Mouse (Mus musculus) hindbrain, embryonic 11.5 days (tissue): ENCODE results near the gene Pcolce. TPM values are rescaled to one million over a fixed set of nuclear protein-coding genes. Genes with fewer than 3 reads are reported as not detected.
"Not testable (repeated sequence)": the region's sequence is repeated elsewhere in the genome, so short reads cannot be mapped to it uniquely, and the experiment has no call there.

Source experiments
- ATAC-seq: fragments of 200-750 bp; cut with Nextera tagmentation; 2 replicates; pipeline ENCODE4 v1.8.0; 2017; ENCODE audit warnings: mild to moderate bottlenecking, moderate TSS enrichment, moderate library complexity; ENCODE audit not compliant: low FRiP score
- DNase-seq: peaks from one replicate; pipeline ENCODE4 v3.0.0-alpha.2; 2015; ENCODE audit warnings: low spot score
- H3K27ac ChIP-seq: fragments of 300-500 bp; sonication (generic); 2 replicates; pipeline ENCODE4 v1.5.1; 2014; ENCODE audit warnings: mild to moderate bottlenecking, low read depth, low read length
- H3K27me3 ChIP-seq: fragments of 300-500 bp; sonication (generic); 2 replicates; pipeline ENCODE4 v1.6.1; 2014; ENCODE audit warnings: mild to moderate bottlenecking, low read length, moderate library complexity, mixed read lengths; ENCODE audit not compliant: control insufficient read depth, insufficient read depth
- H3K36me3 ChIP-seq: fragments of 300-500 bp; sonication (generic); 2 replicates; pipeline ENCODE4 v1.6.1; 2014; ENCODE audit warnings: mild to moderate bottlenecking, low read length, moderate library complexity, mixed read lengths; ENCODE audit not compliant: control insufficient read depth, insufficient read depth
- H3K4me1 ChIP-seq: fragments of 300-500 bp; sonication (generic); replicated peaks from 2 replicates; pipeline ENCODE4 v1.6.1; 2014; ENCODE audit warnings: low read length, mixed read lengths; ENCODE audit not compliant: control insufficient read depth, insufficient read depth
- H3K4me2 ChIP-seq: fragments of 300-500 bp; sonication (generic); replicated peaks from 2 replicates; pipeline ENCODE4 v1.6.1; 2014; ENCODE audit warnings: mild to moderate bottlenecking, low read depth, low read length
- H3K4me3 ChIP-seq: fragments of 300-500 bp; sonication (generic); 2 replicates; pipeline ENCODE4 v1.5.1; 2014; ENCODE audit warnings: low read depth, low read length
- H3K9ac ChIP-seq: fragments of 300-500 bp; sonication (generic); 2 replicates; pipeline ENCODE4 v1.6.1; 2014; ENCODE audit warnings: low read depth, low read length
- H3K9me3 ChIP-seq: fragments of 300-500 bp; sonication (generic); 2 replicates; pipeline ENCODE4 v1.6.1; 2016; ENCODE audit warnings: low read length; ENCODE audit not compliant: control insufficient read depth
- WGBS: fragments of 180-500 bp; shearing (Covaris S2); extraction: QIAGEN DNeasy Blood & Tissue Kit; methylation state at CpG from one replicate; pipeline ENCODE4 v1.1.7; 2014; 5-methylcytosine and 5-hydroxymethylcytosine counted together
- polyA plus RNA-seq: library from polyadenylated mRNA; unstranded; fragments of >200 nt; fragmentation: Nextera tagmentation; extraction: Ambion mirVana; gene quantifications from 2 replicates; pipeline ENCODE4 v1.2.1, GENCODE M21; 2014

Gene Pcolce
- polyA plus RNA-seq, 1 experiment from 2014 or later: 87.3 TPM

DNA sequence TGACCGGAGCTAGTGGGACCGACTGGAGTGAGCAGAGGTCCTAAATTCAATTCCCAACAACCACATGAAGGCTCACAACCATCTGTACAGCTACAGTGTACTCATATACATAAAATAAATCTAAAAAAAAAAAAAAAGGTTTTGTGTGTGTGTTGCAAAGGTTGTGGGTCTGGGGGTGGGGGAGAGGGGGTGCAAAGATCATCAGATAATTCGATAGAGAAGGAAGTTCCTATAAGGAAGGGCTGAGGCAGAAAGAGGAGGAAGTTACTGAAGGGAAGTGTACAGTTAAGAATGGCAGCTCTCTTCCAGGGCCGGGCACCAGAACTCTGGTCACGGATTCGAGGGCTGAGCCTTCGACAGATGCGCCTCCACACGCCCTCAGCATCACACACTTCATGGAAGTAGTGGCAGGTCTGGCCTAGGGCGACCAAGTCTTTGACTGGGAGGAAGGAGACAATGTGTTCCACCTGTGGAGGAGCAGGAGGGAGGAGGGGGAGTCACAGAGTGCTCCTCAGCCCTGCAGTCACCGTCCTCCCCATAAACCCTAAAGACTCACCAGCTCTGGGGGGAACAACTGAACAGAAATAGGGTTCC is 10.4 kb upstream of the Pcolce start:
- 86% methylated on average over 11 of the region's 11 CpGs for WGBS
- Histone ChIP-seq H3K4me2 (no peak overlapping the region), H3K27ac (no peak overlapping the region), H3K4me3 (no peak overlapping the region), H3K4me1 (0 out of 2 replicates have a peak, but pooled peaks cover 2% of the 10 kb centered on the region), H3K9ac (no peak overlapping the region), H3K36me3 (no peaks in the 10 kb centered on the region), H3K9me3 (no peaks in the 10 kb centered on the region), H3K27me3 (no peaks in the 10 kb centered on the region)
- no peak for ATAC-seq
- DNase-seq: no peak

DNA sequence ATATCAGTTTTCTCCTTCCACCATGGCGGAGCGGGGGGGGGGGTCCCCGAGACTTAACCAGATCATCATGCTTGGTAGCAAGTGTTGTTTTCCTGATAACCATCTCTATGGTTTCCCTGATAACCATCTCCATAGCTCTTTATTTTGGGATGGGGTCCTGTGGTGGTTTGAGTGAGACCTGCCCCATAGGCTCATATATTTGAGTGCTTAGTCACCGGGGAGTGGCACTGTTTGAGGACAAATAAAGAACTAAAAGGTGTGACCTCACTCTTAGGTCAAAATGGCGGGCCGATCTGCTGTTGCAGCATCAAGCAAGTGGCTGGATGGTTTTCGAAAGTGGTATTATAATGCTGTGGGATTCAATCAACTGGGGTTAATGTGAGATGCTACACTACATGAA is 1.8 kb upstream of the Pcolce start:
- ATAC-seq: no peak

GRCm38 (mm10) chr5:137614921-137615320 is 1.3 kb upstream of the Pcolce start:
- H3K27me3 ChIP-seq, ATAC-seq, H3K4me2 ChIP-seq, DNase-seq, H3K36me3 ChIP-seq, H3K27ac ChIP-seq, H3K9ac ChIP-seq, H3K4me3 ChIP-seq, H3K9me3 ChIP-seq, H3K4me1 ChIP-seq: not testable (repeated sequence)
- WGBS: 89% methylated on average over 2 of the region's 2 CpGs

More for the DNA sequence above, 1.8 kb upstream of the Pcolce start:
- H3K27me3 ChIP-seq: no peaks in the 10 kb centered on the region
- DNase-seq: no peak
- 90% methylated on average over 7 of the region's 7 CpGs for WGBS
- no peak overlapping the region for H3K4me3 ChIP-seq
- H3K9ac ChIP-seq: no peak overlapping the region
- H3K36me3 ChIP-seq: no peaks in the 10 kb centered on the region
- no peak overlapping the region for H3K4me2 ChIP-seq
- no peaks in the 10 kb centered on the region for H3K9me3 ChIP-seq
- no peak overlapping the region for H3K27ac ChIP-seq
- peaks cover 8% of the 10 kb centered on the region; the same call in 1 of the 2 replicates for H3K4me1 ChIP-seq

GRCm38 (mm10) chr5:137613076-137613475 is 508 bp downstream of the Pcolce start:
- Histone ChIP-seq H3K4me3 (no peak overlapping the region), H3K4me2 (no peak overlapping the region), H3K9me3 (no peaks in the 10 kb centered on the region), H3K4me1 (peaks cover 11% of the 10 kb centered on the region; the same call in 1 of the 2 replicates), H3K9ac (peak overlapping the region; percentile 5; the same call in 1 of the 2 replicates), H3K36me3 (no peaks in the 10 kb centered on the region), H3K27ac (no peak overlapping the region), H3K27me3 (no peaks in the 10 kb centered on the region; the same call in 1 of the 2 replicates)
- DNase-seq: no peak
- ATAC-seq: no peak
- 67% methylated on average over 5 of the region's 5 CpGs for WGBS

- no peak overlapping the region; the same call in 1 of the 2 replicates for H3K4me3 ChIP-seq
- DNase-seq: peak; percentile 68
- peak overlapping the region; percentile 14; the same call in 1 of the 2 replicates for H3K4me2 ChIP-seq
- H3K27me3 ChIP-seq: peaks cover 2% of the 10 kb centered on the region; the same call in 1 of the 2 replicates
- peak overlapping the region; percentile 54 for H3K9ac ChIP-seq
- H3K9me3 ChIP-seq: no peaks in the 10 kb centered on the region
- ATAC-seq: no peak
- no peaks in the 10 kb centered on the region for H3K36me3 ChIP-seq
- peak overlapping the region; percentile 70; the same call in 1 of the 2 replicates for H3K27ac ChIP-seq
- peaks cover 13% of the 10 kb centered on the region; the same call in 1 of the 2 replicates for H3K4me1 ChIP-seq
- WGBS: 21% methylated on average over 6 of the region's 6 CpGs
These were observed 2.4 kb downstream of the Pcolce start for GRCm38 (mm10) chr5:137611245-137611602.

- Histone ChIP-seq H3K9me3 (no peaks in the 10 kb centered on the region), H3K4me3 (no peak overlapping the region; the same call in 1 of the 2 replicates), H3K4me2 (peak overlapping the region; percentile 14; the same call in 1 of the 2 replicates), H3K27me3 (peaks cover 2% of the 10 kb centered on the region; the same call in 1 of the 2 replicates), H3K9ac (peak overlapping the region; percentile 54), H3K27ac (peak overlapping the region; percentile 70; the same call in 1 of the 2 replicates), H3K4me1 (peaks cover 13% of the 10 kb centered on the region; the same call in 1 of the 2 replicates), H3K36me3 (no peaks in the 10 kb centered on the region)
- 14% methylated on average over 11 of the region's 12 CpGs for WGBS
- ATAC-seq: 0 out of 2 replicates have a peak, but pooled peaks have one; percentile 26
- peak; percentile 68 for DNase-seq
These were observed 2.9 kb downstream of the Pcolce start for GRCm38 (mm10) chr5:137610548-137611244.

DNA sequence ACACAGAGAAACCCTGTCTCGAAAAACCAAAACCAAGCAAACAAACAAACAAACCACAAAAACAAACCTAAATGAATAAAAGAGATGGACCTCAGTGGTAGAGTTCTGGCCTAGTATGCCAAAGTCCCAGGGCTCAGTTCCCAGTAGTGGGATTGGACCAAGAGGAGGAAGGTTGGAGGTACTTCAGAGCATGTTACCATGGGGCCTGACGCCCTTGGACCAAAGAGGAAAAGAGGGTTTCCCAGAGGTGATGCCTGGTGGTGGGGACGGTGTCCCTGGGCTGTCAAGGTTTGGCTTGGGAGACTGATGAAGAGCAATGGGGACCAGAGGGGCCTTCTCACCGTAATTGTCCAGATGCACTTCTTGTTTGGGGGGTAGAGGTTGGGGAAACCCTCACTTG is 3.5 kb downstream of the Pcolce start:
- Histone ChIP-seq H3K4me2 (no peak overlapping the region), H3K4me3 (no peak overlapping the region), H3K9me3 (no peaks in the 10 kb centered on the region), H3K27ac (no peak overlapping the region), H3K27me3 (peaks cover 2% of the 10 kb centered on the region; the same call in 1 of the 2 replicates), H3K9ac (no peak overlapping the region; the same call in 1 of the 2 replicates), H3K4me1 (peaks cover 13% of the 10 kb centered on the region; the same call in 1 of the 2 replicates), H3K36me3 (no peaks in the 10 kb centered on the region)
- no peak for DNase-seq
- 62% methylated on average over 4 of the region's 4 CpGs for WGBS
- no peak for ATAC-seq

DNA sequence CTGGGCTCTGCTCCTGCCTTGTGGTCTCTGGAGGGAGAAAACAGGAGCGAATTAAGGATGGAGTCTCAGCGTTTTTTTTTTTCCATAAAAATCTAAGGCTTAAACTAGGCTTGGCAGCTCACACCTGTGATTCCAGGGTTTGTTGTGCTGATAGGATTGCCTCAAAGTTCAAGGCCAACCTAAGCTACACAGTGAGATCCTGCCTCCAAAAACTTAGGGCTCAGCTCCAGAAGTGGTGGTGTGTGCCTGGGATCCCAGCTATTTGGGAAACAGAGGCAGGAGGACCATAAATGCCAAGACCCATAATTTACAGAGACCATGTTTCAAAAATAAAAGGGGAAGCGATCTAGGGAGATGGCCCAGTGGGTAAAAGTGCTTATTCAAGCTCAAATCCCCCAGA is 4.3 kb downstream of the Pcolce start:
- Histone ChIP-seq H3K36me3 (no peaks in the 10 kb centered on the region), H3K27ac (no peak overlapping the region), H3K4me3 (no peak overlapping the region), H3K4me1 (peaks cover 13% of the 10 kb centered on the region; the same call in 1 of the 2 replicates), H3K9ac (no peak overlapping the region), H3K4me2 (no peak overlapping the region), H3K27me3 (peaks cover 2% of the 10 kb centered on the region; the same call in 1 of the 2 replicates), H3K9me3 (no peaks in the 10 kb centered on the region)
- WGBS: 61% methylated on average over 3 of the region's 3 CpGs
- DNase-seq (no peak), ATAC-seq (no peak)
